Comparison of ENCODE assay signal across 1 mouse cellular context in genomic region chr7:34229691-34230111, GRCm38 (mm10).
TF ChIP-seq lines count a peak whose summit lies in the region.

No protein-coding gene starts in this region.

TF ChIP-seq in MEL, 35 proteins besides CTCF, POLR2A, EP300 and RAD21 (continued from another document):
- 0 out of 2 replicates have a peak, but pooled peaks have one; percentile 14 for TF ChIP-seq USF1 (IDR thresholded peaks at IDR 0.05; ENCODE audit: low read depth, low read length)
